Mouse (Mus musculus) thymus, postnatal 0 days (tissue): ENCODE results near the gene Mipol1. TPM values are rescaled to one million over a fixed set of nuclear protein-coding genes. Genes with fewer than 3 reads are reported as not detected.

Experiments
- DNase-seq: peaks from one replicate; pipeline ENCODE4 v3.0.0-alpha.2; 2015; ENCODE audit warnings: low spot score
- polyA plus RNA-seq: library from polyadenylated mRNA; unstranded; fragments of >200 nt; fragmentation: Nextera tagmentation; extraction: Ambion mirVana; gene quantifications from 2 replicates; pipeline ENCODE4 v1.2.1, GENCODE M21; 2015

Mipol1 gene
- polyA plus RNA-seq, 1 experiment from 2014 or later: 8.3 TPM

DNA sequence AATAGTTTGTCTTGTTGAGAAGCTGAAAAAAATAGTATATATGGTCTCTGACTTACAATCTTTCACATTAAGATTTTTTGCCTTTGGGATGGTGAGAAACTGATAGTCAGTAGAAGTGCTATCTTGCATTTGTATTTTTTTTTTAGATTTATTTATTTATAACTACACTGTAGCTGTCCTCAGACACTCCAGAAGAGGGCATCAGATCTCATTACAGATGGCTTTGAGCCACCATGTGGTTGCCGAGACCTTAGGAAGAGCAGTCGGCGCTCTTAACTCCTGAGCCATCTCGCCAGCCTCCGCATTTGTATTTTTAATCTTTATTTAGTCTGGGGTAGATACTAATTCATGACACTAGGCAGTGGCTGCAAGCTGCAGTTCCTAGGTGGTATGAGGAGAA lies 3.2 kb downstream of the Mipol1 start:
- no peak for DNase-seq

DNA sequence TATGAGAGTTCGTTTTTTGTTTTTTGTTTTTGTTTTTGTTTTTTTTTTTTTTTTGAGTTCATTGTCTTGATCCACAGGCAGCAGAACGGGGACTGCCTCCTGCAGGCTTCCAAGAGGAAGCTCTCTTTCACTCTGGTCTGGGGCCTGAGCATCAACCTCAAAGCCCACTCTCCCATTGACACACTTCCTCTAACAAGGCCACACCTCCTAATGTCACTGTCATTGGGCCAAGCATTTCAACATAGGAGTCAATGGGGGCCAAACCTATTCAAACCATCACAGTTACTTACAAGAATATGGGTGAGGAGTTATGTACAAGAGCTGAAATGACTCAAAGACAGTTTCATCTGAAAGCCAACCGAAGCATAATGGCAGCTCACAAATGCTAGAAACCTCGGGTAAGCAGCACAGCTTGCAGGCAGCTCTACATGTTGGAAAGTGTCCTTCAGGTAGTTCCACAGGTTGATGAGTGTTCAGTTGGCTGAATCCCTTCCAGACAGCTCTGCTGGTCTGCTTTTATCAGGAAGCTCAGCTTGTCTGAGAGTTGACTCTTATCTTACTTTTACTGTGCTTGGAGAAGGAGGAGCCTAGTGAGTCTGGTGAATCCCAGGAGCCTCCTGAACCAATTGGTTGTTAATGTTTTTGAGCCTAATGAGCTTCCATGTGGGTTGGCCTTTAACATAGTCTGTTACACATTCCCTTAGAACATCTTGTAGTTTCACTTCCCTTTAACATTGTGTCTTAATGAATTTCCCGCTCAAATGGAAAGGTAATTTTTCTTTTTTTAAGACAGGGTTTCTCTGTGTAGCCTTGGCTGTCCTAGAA lies 13.7 kb downstream of the Mipol1 start:
- DNase-seq: no peak

- peak; percentile 21 for DNase-seq
Measured at GRCm38 (mm10) chr12:57258572-57258971, 28.3 kb downstream of the Mipol1 start.

DNA sequence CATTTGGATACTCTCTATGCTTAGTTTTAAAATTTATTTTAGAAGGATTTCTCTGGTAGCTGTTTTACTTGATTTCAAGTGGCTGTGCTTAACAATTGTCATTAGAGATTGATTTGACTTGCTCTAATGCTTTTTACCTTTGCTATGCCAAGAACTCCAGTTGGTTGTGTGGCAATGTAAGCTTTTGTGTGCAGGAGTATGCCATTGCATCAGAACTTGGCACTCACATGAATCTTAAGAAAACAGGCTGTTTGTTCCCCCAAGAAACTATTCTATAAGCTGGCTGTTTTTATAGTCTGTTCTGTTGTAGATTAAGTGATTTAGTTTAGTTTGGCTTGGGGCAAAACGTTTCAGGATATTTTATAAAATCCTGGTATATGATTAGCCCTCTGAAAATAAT lies 45.2 kb downstream of the Mipol1 start:
- no peak for DNase-seq

GRCm38 (mm10) chr12:57281155-57282114 lies 51.2 kb downstream of the Mipol1 start:
- DNase-seq: peak; percentile 23

- no peak for DNase-seq
Measured at GRCm38 (mm10) chr12:57285303-57286059, 55.3 kb downstream of the Mipol1 start.

DNA sequence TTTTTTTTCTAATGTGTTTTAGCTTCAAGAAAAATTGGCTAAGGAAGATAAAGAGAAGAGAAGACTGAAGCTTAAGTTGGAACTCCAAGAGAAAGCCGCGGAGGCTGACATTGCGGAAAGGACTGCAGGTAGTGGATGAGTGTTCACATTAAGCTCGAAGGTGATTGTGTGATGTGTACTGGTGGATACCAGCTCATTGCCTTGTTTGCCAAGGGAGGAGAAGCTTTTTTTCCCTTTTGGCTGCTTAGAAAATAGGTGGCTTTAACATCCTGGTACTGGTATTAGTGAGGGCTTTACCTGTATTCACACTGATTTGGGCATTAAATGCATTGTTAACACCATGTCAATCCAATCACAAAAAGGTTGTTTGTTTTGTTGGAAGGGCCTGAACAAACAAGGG lies 77.1 kb downstream of the Mipol1 start:
- DNase-seq: no peak

DNA sequence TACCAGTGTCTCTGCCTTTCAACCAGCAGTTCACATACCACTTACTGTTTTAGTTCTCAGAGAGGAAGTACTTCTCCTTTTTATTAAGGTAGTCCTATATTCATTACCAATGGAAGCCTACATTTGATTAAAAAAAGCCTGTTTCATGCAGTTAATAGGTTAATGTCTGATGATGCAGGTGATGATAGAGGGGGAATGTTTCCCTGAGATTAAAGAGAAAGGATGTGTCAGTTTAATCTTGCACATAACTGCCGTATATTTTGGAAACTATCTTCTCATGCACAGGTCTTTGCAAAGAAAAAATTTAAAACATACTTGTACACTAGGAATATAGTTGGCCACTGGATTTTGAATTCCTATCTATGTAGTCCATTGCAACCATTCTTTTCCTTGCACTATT lies 77.5 kb downstream of the Mipol1 start:
- no peak for DNase-seq

GRCm38 (mm10) chr12:57339053-57339452 lies 108.8 kb downstream of the Mipol1 start:
- no peak for DNase-seq

GRCm38 (mm10) chr12:57340111-57340510 lies 109.9 kb downstream of the Mipol1 start:
- DNase-seq: no peak

GRCm38 (mm10) chr12:57362732-57363131 lies 132.5 kb downstream of the Mipol1 start:
- DNase-seq: no peak

- DNase-seq: no peak
Measured at GRCm38 (mm10) chr12:57364027-57364426, 133.8 kb downstream of the Mipol1 start.

DNA sequence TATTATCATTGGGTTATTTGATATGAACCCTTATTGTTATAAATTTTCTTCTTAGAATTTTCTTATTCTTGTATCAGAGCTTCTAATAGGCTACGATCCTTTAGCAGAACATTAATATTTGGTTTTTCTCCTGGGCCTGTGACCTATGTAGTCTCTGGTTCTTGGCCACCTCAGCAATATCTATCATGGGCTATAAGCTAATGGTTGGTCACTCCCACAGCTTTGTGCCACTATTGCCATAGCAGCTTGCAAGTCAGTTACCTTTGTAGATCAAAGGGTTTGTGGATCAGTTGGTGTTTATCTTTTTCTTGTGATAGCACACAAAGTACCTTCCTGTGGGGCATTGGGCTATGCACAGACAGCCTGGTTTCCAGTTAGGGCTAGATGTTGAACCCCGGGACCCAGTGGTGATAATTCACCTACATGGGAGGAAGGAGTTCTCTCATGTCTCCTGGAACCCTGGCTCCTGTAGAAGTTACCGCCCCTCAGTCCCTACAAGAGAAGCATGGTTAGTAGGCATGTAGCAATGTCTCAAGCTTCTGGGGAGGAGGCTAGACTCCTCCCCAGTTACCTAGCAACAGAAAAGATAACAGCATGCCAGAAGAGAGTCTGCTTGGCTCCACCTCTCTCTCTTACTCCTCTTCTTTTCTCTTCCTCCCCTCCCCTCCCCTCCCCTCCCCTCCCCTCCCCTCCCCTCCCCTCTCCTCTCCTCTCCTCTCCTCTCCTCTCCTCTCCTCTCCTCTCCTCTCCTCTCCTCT lies 141.7 kb downstream of the Mipol1 start:
- no peak for DNase-seq

DNA sequence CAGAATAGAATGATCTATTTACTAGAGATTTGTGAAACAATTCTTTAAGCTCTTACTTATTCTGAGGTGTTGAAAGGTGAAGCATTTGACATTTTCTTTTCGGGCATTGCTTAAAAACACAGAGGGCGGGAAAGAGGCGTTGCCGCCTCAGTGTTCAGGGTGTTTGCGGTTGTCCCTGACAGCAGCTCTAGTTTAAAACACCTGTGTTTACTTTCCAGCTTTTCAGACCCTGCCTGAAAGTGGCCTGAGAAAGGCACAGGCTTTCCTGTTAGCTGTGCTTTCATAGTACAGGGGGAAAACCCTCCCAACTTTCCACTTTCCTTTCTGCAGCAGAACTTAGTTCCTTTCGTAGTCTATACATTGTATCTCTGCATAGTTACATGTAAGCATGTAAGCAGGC lies 152.6 kb downstream of the Mipol1 start:
- no peak for DNase-seq

DNA sequence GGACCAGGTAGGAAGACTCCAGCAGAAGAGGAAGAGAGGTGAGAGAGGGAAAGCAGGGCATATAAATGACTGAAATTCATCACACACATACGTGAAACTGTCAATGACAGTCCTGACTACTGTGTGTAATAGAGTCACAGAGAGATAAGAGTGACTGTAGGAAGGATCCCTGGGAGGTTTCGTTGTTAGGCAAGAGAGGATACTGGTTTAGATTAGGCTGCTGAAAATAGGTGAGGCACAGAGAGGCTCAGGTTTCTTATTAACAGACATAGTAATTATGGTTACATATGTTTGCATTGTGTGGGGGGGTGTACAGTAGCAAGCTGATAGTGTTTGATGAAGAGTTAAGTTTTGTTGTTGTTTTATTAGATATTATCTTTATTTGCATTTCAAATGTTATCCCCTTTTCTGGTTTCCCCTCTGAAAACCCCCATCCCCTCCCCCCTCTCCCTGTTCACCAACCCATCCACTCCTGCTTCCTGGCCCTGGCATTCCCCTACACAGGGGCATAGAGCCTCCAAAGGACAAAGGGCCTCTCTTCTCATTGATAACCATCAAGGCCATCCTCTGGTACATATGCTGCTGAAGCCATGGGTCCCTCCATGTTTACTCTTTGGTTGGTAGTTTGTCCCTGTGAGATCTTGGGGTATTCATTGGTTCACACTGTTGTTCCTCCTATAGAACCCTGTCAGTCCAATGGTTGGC lies 157.5 kb downstream of the Mipol1 start:
- no peak for DNase-seq

DNA sequence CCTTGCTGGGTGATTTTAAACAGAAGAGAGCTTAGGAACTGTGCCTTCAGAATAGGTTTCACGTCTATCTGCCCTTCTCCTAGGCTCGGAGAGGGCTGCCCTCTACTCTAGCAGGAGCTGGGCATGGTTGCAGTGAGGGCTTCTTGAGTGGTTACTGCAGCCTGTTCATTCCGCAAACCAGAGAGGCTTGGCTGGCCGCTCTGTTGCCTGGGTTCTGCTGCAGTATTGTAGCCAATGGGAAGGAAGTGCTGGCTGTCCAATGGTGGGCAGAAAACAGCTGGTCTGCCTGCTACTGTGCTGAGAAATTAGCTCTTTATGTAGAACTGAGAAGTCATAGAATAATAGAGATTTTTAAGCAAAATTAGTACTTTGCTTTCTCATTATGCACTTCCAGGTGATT lies 169.3 kb downstream of the Mipol1 start:
- no peak for DNase-seq

DNA sequence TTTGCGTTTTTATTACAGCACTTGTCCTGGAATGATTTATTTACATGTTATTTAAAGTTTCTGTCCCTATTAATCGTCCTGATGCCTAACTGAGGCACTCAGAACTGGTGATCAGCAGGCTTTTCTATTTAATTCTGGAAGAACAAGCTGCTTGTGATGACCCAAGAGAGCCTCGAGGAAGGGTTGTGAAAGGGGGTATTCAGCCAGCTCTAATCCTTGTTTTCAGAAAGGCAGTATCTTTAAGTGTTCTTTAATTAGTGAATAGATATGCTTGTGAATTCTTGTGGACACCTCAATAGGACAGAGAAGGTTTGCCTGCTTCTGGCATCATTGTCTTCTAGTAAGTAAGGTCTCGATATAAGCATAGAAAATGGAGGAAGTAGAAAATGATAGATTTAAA lies 170.0 kb downstream of the Mipol1 start:
- DNase-seq: no peak

DNA sequence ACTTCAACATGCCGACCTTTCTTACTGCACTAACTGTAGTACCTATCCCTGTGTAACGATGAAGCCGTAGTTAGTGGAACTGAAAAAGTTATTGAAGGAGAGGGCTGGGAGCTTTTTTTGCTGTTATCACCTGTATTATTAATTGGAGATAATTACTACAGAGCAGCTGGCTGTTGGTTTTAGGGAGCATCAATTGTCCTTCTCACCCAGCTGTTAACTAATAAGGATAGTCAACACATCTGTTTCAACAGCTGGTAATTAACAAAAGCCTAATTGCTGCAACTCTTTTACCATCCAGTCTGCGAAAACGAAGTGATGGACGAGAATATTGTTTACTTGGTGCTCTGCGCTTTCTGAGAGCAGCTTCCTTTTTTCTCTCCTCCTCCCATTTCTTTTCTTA lies 170.9 kb downstream of the Mipol1 start:
- DNase-seq: no peak

- no peak for DNase-seq
Measured at GRCm38 (mm10) chr12:57402360-57402759, 172.1 kb downstream of the Mipol1 start.

DNA sequence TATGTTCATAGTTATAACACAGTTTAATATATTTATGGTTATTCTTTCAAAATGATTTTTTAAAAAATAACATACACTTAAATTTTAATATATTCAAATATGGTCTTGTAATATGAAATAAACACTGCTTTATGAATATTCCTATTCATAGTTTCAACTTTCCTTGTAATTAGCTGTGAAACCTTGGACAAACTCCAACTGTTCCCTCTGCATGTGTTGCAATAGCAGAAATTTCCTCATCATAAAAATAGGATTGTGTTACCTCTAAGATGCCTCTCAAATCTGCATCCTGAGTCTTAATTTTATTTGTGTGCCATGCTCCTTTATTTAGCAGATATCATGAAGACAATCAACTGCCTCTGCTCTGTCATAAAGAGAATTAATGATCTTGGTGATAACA lies 179.7 kb downstream of the Mipol1 start:
- no peak for DNase-seq
